Mouse (Mus musculus) spleen, postnatal 14 days (tissue): Measurements from ENCODE around the gene Upf3b.
A peak's percentile ranks its signal among the peaks of the same experiment; 100 is the strongest.
"Not testable (repeated sequence)": the region's sequence is repeated elsewhere in the genome, so short reads cannot be mapped to it uniquely, and the experiment has no call there.

Experiments
- DNase-seq, 2 experiments: peaks; one replicate each; pipeline ENCODE4 v3.0.0; 2021 to 2022; ENCODE audit warnings: low spot score in 2 of 2

The Upf3b gene

GRCm38 (mm10) chrX:37110193-37110880 lies at the start of gene Upf3b:
TSS of gene Upf3b (minus strand) at chrX:37110322.
- DNase-seq = peak; percentile 79 to 86

GRCm38 (mm10) chrX:37157839-37158238 lies 47.7 kb upstream of the Upf3b start:
- DNase-seq = no peak

- DNase-seq = no peak
Observed at GRCm38 (mm10) chrX:37144954-37145353, 34.8 kb upstream of the Upf3b start.

- DNase-seq = not testable (repeated sequence)
Observed at GRCm38 (mm10) chrX:37144498-37144897, 34.4 kb upstream of the Upf3b start.

GRCm38 (mm10) chrX:37141732-37142131 lies 31.6 kb upstream of the Upf3b start:
- no peak for DNase-seq

- DNase-seq = peak; percentile 54 to 69
Observed at GRCm38 (mm10) chrX:37126671-37127358, 16.7 kb upstream of the Upf3b start, which contains the start of gene Nkap. TSS of gene Nkap (plus strand) at chrX:37126795.

GRCm38 (mm10) chrX:37125511-37125910 lies 15.4 kb upstream of the Upf3b start:
- no peak for DNase-seq

GRCm38 (mm10) chrX:37120212-37120611 lies 10.1 kb upstream of the Upf3b start:
- DNase-seq = no peak

- no peak for DNase-seq
Observed at GRCm38 (mm10) chrX:37119585-37119984, 9.5 kb upstream of the Upf3b start.

- DNase-seq = no peak
Observed at GRCm38 (mm10) chrX:37117085-37117484, 7.0 kb upstream of the Upf3b start.

- DNase-seq = no peak
Observed at GRCm38 (mm10) chrX:37110881-37111193, 715 bp upstream of the Upf3b start.

GRCm38 (mm10) chrX:37109526-37110192 lies 463 bp downstream of the Upf3b start:
- DNase-seq = no peak

- DNase-seq = no peak
Observed at GRCm38 (mm10) chrX:37103826-37104225, 6.3 kb downstream of the Upf3b start.

- DNase-seq = no peak
Observed at GRCm38 (mm10) chrX:37098681-37099080, 11.4 kb downstream of the Upf3b start.

GRCm38 (mm10) chrX:37095106-37095768 lies 14.9 kb downstream of the Upf3b start:
- no peak for DNase-seq

GRCm38 (mm10) chrX:37091457-37091856 lies 18.7 kb downstream of the Upf3b start:
- no peak for DNase-seq

- DNase-seq = no peak
Observed at GRCm38 (mm10) chrX:37088778-37089177, 21.3 kb downstream of the Upf3b start.

GRCm38 (mm10) chrX:37085665-37086064 lies 24.5 kb downstream of the Upf3b start:
- DNase-seq = no peak

- peak; percentile 68 to 77 for DNase-seq
Observed at GRCm38 (mm10) chrX:37084927-37085660, 25.0 kb downstream of the Upf3b start, which contains the start of gene Rpl39. TSS of gene Rpl39 (minus strand) at chrX:37085402.

- DNase-seq = no peak
Observed at GRCm38 (mm10) chrX:37084318-37084926, 25.7 kb downstream of the Upf3b start.

GRCm38 (mm10) chrX:37081194-37081593 lies 28.9 kb downstream of the Upf3b start:
- DNase-seq = no peak
